Mouse (Mus musculus) embryonic fibroblast, embryonic 13.5 days (primary cell): ENCODE data around the gene Afg3l1. TPM values are rescaled to one million over a fixed set of nuclear protein-coding genes. Genes with fewer than 3 reads are reported as not detected.
"Not testable (repeated sequence)": the region's sequence is repeated elsewhere in the genome, so short reads cannot be mapped to it uniquely, and the experiment has no call there.

Experiments
- H3K27ac ChIP-seq: 2 replicates; pipeline ENCODE4 v1.5.1; 2012; ENCODE audit warnings: low read length, control low read depth, inconsistent platforms; ENCODE audit not compliant: insufficient read depth
- H3K4me1 ChIP-seq: 2 replicates; pipeline ENCODE4 v1.6.1; 2011; ENCODE audit warnings: low read length; ENCODE audit not compliant: control insufficient read depth, insufficient read depth
- H3K4me3 ChIP-seq: 2 replicates; pipeline ENCODE4 v1.5.1; 2011; ENCODE audit warnings: mild to moderate bottlenecking, control low read depth, low read length; ENCODE audit not compliant: insufficient read depth
- CTCF ChIP-seq: IDR thresholded peaks from 2 replicates; pipeline ENCODE4 v1.5.1; 2011; ENCODE audit warnings: mild to moderate bottlenecking, control low read depth, low read length, moderate library complexity, borderline replicate concordance; ENCODE audit not compliant: insufficient read depth
- POLR2A ChIP-seq: IDR thresholded peaks from 2 replicates; pipeline ENCODE4 v1.6.1; 2011; ENCODE audit warnings: low read depth, mild to moderate bottlenecking, control low read depth, low read length, moderate library complexity
- polyA plus RNA-seq: library from polyadenylated mRNA; stranded (reverse); fragments of >200 nt; gene quantifications from 2 replicates; pipeline ENCODE4 v1.2.4, GENCODE M21; 2011; ENCODE audit warnings: low read depth; ENCODE audit not compliant: missing spikeins, insufficient read length

Gene Afg3l1
- polyA plus RNA-seq, 1 experiment = 28.7 TPM

DNA sequence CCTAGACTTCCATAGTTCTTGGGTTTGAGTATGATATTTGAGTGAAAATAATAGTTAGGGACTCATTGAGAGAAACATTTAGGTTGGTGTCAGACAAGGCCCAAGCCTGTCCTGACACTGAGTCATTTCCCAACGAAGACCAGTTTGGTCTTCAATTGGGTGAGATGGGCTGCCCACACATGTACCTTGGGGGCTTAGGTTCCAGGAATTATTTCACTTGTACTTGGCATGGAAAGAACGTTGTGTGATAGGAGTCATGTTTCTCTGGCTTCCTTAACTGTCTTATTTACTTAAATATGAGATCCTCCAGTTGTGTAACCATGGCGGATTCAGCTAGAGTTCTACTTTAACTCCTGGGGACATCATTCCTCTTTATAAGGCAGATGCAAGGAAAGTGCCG lies 14.1 kb upstream of the Afg3l1 start:
- Histone ChIP-seq H3K4me1 (0 out of 2 replicates have a peak, but pooled peaks cover 2% of the 10 kb centered on the region), H3K27ac (no peak overlapping the region), H3K4me3 (no peak overlapping the region)
- TF ChIP-seq POLR2A (no peak), CTCF (no peak)

- no peak for TF ChIP-seq CTCF
- Histone ChIP-seq H3K4me1 (0 out of 2 replicates have a peak, but pooled peaks cover 2% of the 10 kb centered on the region), H3K4me3 (no peak overlapping the region)
Measured at GRCm38 (mm10) chr8:123467476-123467875, 10.2 kb upstream of the Afg3l1 start.

DNA sequence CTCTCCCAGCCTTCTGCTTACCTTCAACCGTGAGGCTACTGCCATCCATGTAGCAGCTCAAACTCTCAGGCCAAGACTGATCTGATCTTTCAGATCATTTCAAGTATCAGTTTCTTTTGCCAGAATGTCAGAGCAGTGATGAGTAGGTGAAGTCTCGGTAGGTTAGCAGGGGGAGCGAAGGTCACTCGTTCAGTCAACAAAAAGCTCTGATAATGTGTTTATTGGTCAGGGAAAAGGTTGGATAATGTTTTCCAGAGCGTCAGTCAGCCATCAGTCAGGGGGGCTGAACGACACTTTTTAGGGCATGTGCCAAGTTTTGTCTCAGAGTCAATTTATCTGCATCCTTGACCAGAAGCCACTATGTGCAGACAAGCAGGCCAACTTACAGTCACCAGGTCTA lies 4.7 kb upstream of the Afg3l1 start:
- not testable (repeated sequence) for H3K27ac ChIP-seq, H3K4me1 ChIP-seq, H3K4me3 ChIP-seq

More at GRCm38 (mm10) chr8:123467476-123467875, 10.2 kb upstream of the Afg3l1 start:
- no peak overlapping the region for H3K27ac ChIP-seq

- H3K4me1 ChIP-seq, H3K4me3 ChIP-seq, H3K27ac ChIP-seq: not testable (repeated sequence)
Measured at GRCm38 (mm10) chr8:123474549-123474948, 3.2 kb upstream of the Afg3l1 start.

GRCm38 (mm10) chr8:123476911-123477736 lies 579 bp upstream of the Afg3l1 start:
- H3K27ac ChIP-seq = peak overlapping the region; percentile 9; the same call in 1 of the 2 replicates
- TF ChIP-seq CTCF (no peak), POLR2A (no peak)
- H3K4me3 ChIP-seq = peak overlapping the region; percentile 69
- H3K4me1 ChIP-seq = peaks cover 5% of the 10 kb centered on the region; the same call in 1 of the 2 replicates

DNA sequence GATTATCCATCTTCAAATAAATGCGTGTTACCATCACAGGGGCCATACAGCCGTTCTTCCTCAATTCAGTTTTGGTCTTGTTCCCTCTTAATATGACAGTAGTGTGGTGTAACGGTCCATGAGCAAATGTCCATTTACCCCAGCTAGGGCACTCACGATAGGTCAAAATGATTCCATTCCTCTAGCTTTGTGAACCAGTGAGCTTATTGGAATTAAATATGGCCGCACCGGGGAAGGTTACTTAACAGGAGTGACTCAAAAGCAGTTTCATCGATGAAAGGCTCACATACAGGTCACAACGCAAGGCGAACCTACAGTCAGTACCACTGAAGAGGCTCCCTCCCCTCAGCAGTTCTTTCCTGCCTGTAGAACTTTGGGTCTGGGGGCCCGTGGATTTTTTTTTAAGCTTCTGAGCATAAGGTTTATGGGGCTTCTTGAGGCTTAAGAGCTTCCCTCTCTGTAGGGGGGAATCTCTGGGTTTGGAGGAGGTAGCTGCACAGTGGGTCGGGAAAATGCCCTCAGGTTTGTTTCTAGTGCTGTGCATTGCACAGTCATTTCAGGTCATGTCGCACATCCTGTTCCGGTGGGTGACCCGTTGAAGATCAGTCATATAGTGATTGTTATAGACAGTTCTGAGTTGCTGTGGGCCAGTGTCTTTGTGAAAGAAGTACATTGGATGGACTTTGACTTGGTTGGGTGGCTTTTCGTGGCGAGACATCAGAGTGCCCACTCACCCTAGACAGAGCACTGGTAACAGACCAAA lies 934 bp downstream of the Afg3l1 start:
- no peak for TF ChIP-seq CTCF
- TF ChIP-seq POLR2A = no peak
- Histone ChIP-seq H3K4me1 (peaks cover 5% of the 10 kb centered on the region; the same call in 1 of the 2 replicates), H3K27ac (peak overlapping the region; percentile 83), H3K4me3 (peak overlapping the region; percentile 69)

DNA sequence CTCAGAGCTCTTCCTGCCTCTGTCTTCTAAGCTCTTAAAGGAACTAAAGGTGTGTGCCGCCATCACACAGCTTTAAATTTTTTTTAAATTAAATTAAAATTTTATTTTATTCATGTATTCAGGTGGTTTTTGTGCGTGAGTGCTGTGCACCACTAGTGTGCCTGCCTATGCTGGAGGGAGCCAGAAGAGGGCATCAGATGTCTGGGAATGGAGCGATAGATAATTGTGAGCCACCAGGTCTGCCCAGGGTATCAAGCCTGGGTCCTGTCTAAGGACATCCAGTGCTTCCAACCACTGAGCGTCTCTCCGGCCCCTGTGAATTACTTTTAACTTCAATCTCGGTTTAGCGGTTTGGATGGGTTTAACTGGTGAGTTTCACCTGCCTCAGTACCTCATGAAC lies 4.9 kb downstream of the Afg3l1 start:
- Histone ChIP-seq H3K27ac (no peak overlapping the region), H3K4me1 (peaks cover 5% of the 10 kb centered on the region; the same call in 1 of the 2 replicates), H3K4me3 (no peak overlapping the region)
- TF ChIP-seq CTCF (peak; percentile 30; the same call in 1 of the 2 replicates), POLR2A (no peak)

GRCm38 (mm10) chr8:123491280-123492075 lies 13.8 kb downstream of the Afg3l1 start:
- no peak for TF ChIP-seq POLR2A
- Histone ChIP-seq H3K4me3 (no peak overlapping the region), H3K27ac (no peak overlapping the region), H3K4me1 (no peaks in the 10 kb centered on the region)

GRCm38 (mm10) chr8:123492898-123493297 lies 15.2 kb downstream of the Afg3l1 start:
- H3K4me1 ChIP-seq = no peaks in the 10 kb centered on the region
- no peak overlapping the region for H3K27ac ChIP-seq
- H3K4me3 ChIP-seq = no peak overlapping the region
- no peak for TF ChIP-seq CTCF
- TF ChIP-seq POLR2A = no peak
